Mouse (Mus musculus) spleen, postnatal 10 days (tissue): ENCODE data around the gene 4930404H24Rik.
A peak's percentile ranks its signal among the peaks of the same experiment; 100 is the strongest.

Experiments used
- DNase-seq, 2 experiments: peaks; one replicate each; pipeline ENCODE4 v3.0.0; 2021 to 2022; ENCODE audit warnings: low spot score in 2 of 2

Gene 4930404H24Rik

GRCm38 (mm10) chr2:153529931-153530766 lies 37.6 kb downstream of the 4930404H24Rik start, which contains the start of gene Nol4l:
Gene Nol4l, minus strand, starts transcription at chr2:153529971.
- DNase-seq: peak; percentile 32 to 49

- DNase-seq: peak in 1 of 2 experiments; percentile 54
Observed at GRCm38 (mm10) chr2:153530948-153531347, 38.4 kb downstream of the 4930404H24Rik start.

- no peak for DNase-seq
Observed at GRCm38 (mm10) chr2:153533981-153534380, 41.4 kb downstream of the 4930404H24Rik start.

DNA sequence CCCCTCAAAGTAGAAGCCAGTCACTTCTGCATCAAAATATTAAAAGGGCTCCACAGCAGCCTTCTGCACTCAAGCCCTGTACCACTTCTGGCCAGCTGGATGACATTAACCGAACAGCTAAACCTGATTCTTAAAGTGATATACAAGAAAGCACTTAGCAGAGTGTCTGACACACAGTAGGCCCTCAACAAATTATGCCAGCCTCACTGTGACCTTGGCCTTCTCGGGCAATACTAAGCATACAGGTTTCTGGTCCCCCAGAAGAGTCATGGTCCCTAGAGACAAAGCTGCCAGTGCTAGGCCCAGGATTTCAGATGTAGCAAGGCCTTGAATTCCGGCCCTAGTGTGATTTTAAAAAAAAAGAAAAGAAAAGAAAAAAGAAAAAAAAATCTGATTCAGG lies 46.3 kb downstream of the 4930404H24Rik start:
- no peak for DNase-seq

DNA sequence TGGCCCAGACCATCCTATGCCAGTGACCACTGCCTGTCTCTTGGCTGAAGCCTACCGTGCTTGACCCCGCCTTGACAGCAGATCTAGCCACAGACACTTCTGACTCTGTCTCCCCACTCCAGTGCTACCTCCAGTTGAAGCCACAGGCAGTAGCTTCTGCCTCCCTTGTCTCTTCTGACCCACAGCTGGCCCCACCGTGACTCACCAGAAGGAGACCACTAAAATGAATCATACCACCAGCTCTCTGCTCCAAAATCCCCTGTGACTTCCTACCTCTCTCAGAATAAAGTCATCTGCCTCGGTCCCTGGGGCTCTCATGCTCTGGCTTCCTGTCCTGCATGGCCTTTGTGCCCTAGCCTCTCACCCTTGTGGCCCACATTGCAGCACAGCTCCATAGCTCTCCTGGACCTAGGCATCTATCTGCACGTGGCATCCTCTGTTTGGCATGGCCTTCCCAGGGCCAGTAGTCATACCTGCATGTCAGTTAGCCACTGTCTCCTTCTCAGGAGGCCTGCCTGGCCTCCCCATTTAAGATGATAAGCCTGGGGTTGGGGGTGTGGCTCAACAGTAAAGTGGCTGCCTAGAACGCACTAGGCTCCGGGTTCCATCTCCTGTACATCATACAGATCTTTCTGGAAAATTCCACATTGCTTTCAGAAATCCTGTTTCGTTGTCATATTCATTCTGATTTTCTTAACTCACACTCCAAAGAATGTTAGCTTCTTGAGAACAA lies 50.5 kb downstream of the 4930404H24Rik start:
- DNase-seq: no peak
